Mouse (Mus musculus): ENCODE data around the gene Slc1a5.

The Slc1a5 gene

DNA sequence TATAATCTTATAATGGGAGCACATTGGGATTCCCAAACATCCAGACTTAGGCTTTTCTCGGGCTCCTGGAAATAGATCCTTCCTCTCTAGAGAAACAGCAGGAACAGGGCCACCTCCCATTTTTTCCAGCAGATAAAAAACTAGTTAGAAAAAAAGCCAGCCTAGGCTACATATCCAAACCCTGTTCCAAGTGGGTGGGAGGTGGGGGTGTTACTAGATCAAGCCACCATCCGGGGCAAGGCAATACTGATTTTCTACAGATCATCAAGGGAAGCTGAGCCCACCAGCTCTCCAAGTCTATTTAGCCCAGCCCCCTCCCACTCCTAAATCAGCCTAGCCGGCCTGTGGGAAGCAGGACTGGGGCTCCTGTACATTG lies 63.5 kb downstream of the Slc1a5 start:
- no peak for DNase-seq (ENCODE audit: extremely low read depth, insufficient read length, low spot score)

DNA sequence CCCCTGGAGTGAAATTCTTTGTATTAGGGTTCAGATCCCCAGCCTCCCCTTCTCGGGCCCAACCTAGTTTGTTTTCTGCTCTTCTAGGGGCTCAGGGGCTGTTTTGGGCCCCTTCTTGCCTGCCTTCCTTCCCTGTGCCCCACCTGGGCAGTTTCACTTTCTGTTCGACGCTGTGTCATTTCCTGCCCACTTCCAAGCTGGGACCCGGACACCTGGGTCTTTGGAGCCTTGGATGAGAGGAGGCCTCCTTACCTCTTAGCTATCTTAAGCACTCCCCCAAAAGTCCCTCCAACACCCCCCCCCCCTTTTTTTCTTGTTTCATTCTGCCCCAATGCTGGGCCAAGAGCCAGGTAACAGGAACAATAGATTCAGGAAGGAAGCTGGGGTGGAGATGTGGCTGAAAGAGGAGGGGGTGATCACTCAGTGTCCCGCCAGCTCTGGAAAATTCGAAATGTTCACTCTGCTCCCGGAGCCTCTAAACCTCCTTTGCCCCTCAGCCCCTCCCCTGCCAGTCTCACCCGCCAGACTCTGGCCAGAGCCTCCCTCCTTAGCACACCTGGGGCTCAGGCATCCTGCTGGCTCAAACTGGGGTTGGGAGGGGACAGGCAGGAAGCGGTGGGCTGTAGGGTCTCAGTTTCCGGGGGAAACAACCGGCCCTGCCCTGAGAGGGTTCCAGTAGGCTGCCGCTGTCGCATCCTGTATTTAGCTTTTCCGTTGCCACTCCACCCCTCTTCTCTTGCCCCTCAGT lies 64.1 kb downstream of the Slc1a5 start:
- DNase-seq (ENCODE audit: extremely low read depth, insufficient read length, low spot score) = no peak

DNA sequence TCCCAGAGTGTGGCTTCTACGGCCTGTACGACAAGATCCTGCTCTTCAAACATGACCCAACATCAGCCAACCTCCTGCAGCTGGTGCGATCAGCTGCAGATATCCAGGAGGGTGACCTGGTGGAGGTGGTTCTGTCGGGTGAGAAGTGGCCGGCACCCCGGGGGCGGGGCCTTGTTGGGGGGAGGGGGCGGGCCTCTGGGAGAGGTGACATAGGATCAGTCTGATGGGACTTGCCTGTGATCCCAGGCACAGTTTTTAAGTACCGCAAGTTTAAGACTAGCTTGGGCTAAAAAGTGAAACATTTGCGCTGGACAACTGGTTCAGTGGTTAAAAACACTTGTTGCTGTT lies 64.7 kb downstream of the Slc1a5 start:
- no peak for DNase-seq (ENCODE audit: extremely low read depth, insufficient read length, low spot score)

DNA sequence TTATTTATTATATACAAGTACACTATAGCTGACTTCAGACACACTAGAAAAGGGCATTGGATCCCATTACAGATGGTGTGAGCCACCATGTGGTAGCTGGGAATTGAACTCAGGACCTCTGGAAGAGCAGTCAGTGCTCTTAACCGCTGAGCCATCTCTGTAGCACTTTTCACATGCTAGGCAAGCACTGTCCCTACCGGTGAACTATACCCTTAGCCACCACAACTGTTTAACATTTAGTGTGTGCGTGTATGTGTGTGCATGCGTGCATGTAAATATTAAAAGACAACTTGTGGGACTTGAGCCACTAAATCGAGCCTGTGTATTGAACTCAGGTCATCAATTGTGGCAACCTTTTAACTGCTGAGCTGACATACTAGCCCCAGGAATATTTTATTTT lies 65.6 kb downstream of the Slc1a5 start:
- DNase-seq (ENCODE audit: extremely low read depth, insufficient read length, low spot score) = no peak

DNA sequence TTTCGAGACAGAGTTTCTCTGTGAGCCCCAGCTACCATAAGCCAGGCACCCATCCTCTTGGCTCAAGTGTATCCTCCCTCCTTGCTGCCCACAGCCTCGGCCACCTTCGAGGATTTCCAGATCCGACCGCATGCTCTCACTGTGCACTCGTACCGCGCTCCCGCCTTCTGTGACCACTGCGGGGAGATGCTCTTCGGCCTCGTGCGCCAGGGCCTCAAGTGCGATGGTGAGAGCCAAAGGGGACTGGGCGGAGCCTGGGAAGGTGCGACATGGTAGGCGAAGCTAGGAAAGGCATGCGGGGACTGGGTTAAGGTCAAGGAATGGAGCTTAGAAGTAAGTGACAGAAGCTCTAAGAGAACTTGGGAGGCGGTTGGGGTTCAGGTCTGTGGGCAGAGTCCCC lies 66.4 kb downstream of the Slc1a5 start:
- no peak for DNase-seq (ENCODE audit: extremely low read depth, insufficient read length, low spot score)
